Mouse (Mus musculus): ENCODE results near the gene Dnajc21.
A peak's percentile ranks its signal among the peaks of the same experiment; 100 is the strongest.

The Dnajc21 gene

GRCm38 (mm10) chr15:10490101-10490500, 19.8 kb upstream of the Dnajc21 start:
- H3K36me3 ChIP-seq (ENCODE audit: insufficient read depth, low read length): peaks cover 78% of the 10 kb centered on the region
- H3K4me1 ChIP-seq (replicated peaks; ENCODE audit: low read depth, low read length): peaks cover 36% of the 10 kb centered on the region
- H3K27me3 ChIP-seq (ENCODE audit: insufficient read depth, low read length): no peaks in the 10 kb centered on the region
- no peak overlapping the region for H3K4me3 ChIP-seq (replicated peaks; ENCODE audit: low read length)
- H3K9me3 ChIP-seq (ENCODE audit: low read length): no peaks in the 10 kb centered on the region
- no peak for TF ChIP-seq CTCF (conservative IDR thresholded peaks at IDR 0.05; ENCODE audit: low read length)
- TF ChIP-seq POU5F1 (IDR thresholded peaks at IDR 0.05; ENCODE audit: borderline replicate concordance, low read length): no peak
- TF ChIP-seq NANOG (IDR thresholded peaks at IDR 0.05; ENCODE audit: borderline replicate concordance, low read length): no peak

GRCm38 (mm10) chr15:10487246-10487645, 16.9 kb upstream of the Dnajc21 start:
- no peaks in the 10 kb centered on the region for H3K9me3 ChIP-seq (ENCODE audit: low read length)
- peak overlapping the region; percentile 99 for H3K4me3 ChIP-seq (replicated peaks; ENCODE audit: low read length)
- H3K27me3 ChIP-seq (ENCODE audit: insufficient read depth, low read length): no peaks in the 10 kb centered on the region
- TF ChIP-seq CTCF (conservative IDR thresholded peaks at IDR 0.05; ENCODE audit: low read length) (no peak), NANOG (IDR thresholded peaks at IDR 0.05; ENCODE audit: borderline replicate concordance, low read length) (no peak), POU5F1 (IDR thresholded peaks at IDR 0.05; ENCODE audit: borderline replicate concordance, low read length) (no peak)
- peaks cover 60% of the 10 kb centered on the region for H3K4me1 ChIP-seq (replicated peaks; ENCODE audit: low read depth, low read length)
- H3K36me3 ChIP-seq (ENCODE audit: insufficient read depth, low read length): peaks cover 72% of the 10 kb centered on the region

- H3K9me3 ChIP-seq (ENCODE audit: low read length): no peaks in the 10 kb centered on the region
- H3K4me3 ChIP-seq (replicated peaks; ENCODE audit: low read length): peak overlapping the region; percentile 99
- H3K4me1 ChIP-seq (replicated peaks; ENCODE audit: low read depth, low read length): peaks cover 66% of the 10 kb centered on the region
- H3K36me3 ChIP-seq (ENCODE audit: insufficient read depth, low read length): peaks cover 70% of the 10 kb centered on the region
- TF ChIP-seq NANOG (IDR thresholded peaks at IDR 0.05; ENCODE audit: borderline replicate concordance, low read length) (no peak), CTCF (conservative IDR thresholded peaks at IDR 0.05; ENCODE audit: low read length) (no peak), POU5F1 (IDR thresholded peaks at IDR 0.05; ENCODE audit: borderline replicate concordance, low read length) (no peak)
- no peaks in the 10 kb centered on the region for H3K27me3 ChIP-seq (ENCODE audit: insufficient read depth, low read length)
Observed at GRCm38 (mm10) chr15:10486365-10486839, 16.1 kb upstream of the Dnajc21 start.

DNA sequence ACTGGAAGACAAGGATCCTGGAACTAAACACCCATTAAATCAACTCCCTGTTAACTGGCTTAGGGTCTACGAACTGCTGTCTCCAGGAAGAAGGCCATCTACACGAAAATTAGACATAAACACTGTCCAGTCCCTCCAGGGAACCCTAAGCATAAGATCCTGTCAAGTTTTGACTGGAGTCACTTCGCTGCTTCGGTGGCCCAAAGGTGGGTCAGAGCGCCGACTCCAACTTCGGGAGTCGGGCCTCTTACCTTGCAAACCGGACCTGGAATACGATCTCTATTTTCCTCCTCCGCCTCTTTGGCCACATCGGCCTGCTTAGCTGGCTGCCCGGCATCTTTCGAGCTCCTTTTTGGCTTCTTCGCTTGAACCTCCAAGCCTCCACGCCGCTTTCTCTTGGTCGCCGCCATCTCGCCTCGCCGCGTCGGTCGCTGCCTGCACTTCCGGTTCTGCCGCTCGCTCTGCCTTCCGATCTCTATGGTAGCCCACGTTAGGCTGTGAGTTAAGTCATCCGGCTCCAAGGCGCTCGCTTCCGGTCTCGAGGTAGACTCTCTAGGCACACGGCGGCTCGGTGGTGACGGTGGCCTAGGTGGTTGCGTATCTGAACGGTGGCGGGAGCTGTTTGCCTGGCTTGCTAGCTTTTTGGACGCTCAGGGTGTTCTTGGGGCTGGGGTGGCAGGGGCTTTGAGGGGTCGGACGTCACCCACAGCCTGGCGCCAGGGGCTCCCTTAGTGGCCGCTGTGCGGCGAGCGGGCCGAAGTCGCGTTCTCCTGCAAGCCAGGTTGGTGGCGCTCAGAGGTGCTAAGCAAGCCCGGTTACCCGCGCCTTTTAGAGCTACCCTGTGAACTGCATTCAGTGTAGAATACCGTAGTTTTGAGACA, 15.4 kb upstream of the Dnajc21 start, which contains the start of the genes Brix1 and Rad1:
Gene Brix1, minus strand, starts transcription at position 464 of the 881 bp plus-strand sequence.
Gene Rad1, plus strand, starts transcription at position 535 of the 881 bp plus-strand sequence.
- TF ChIP-seq POU5F1 (IDR thresholded peaks at IDR 0.05; ENCODE audit: borderline replicate concordance, low read length): no peak
- no peak for TF ChIP-seq NANOG (IDR thresholded peaks at IDR 0.05; ENCODE audit: borderline replicate concordance, low read length)
- no peak for TF ChIP-seq CTCF (conservative IDR thresholded peaks at IDR 0.05; ENCODE audit: low read length)
- H3K36me3 ChIP-seq (ENCODE audit: insufficient read depth, low read length): peaks cover 70% of the 10 kb centered on the region
- no peaks in the 10 kb centered on the region for H3K9me3 ChIP-seq (ENCODE audit: low read length)
- peaks cover 71% of the 10 kb centered on the region for H3K4me1 ChIP-seq (replicated peaks; ENCODE audit: low read depth, low read length)
- no peaks in the 10 kb centered on the region for H3K27me3 ChIP-seq (ENCODE audit: insufficient read depth, low read length)
- H3K4me3 ChIP-seq (replicated peaks; ENCODE audit: low read length): peak within 1 kb of the TSS; percentile 99

DNA sequence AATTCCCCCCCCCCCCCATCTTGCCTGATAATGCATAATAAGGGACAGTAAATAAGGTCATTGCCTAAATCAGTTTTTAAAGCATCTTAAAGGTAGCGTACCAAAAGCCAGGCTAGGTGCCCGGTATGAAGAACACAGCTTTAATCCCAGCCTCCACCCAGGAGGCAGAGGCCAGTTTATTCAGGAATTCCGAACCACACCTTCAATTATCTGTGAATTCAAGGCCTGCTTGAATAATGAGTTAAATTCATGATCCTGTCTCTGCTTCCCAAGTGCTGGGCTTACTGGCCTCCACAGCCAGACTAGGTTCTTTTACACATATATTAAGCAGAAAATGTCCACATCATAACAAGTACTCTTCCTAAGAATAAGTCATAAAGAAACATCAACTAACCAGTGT, 625 bp upstream of the Dnajc21 start:
- H3K4me3 ChIP-seq (replicated peaks; ENCODE audit: low read length): peak overlapping the region; percentile 94
- H3K27me3 ChIP-seq (ENCODE audit: insufficient read depth, low read length): no peaks in the 10 kb centered on the region
- H3K9me3 ChIP-seq (ENCODE audit: low read length): peaks cover 30% of the 10 kb centered on the region

DNA sequence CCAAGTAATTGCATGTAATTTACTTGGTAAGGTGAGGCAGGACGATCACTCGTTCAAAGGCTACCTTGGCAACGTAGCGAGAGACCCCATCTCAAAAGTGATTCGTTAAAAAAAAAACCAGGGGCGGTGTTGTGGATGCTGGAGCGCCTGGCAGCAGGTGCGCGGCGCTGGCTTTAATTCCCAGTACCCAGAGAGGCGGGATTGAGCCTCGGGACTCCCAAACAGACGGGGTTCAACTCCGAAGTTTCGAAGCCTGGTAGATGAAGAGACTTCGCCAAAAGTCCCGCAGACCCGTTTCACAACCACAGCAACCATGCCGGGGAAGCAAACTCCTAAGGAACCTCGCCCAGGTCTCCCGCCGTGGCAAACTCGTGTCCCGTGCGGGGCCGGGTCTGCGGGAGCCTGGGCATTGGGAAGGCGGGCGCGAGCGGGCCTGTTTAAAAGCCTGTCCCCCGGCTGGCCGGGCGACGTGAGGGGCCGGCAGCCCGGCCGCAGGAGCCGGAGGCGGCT, 620 bp downstream of the Dnajc21 start:
- Histone ChIP-seq H3K27me3 (ENCODE audit: insufficient read depth, low read length) (no peaks in the 10 kb centered on the region), H3K4me3 (replicated peaks; ENCODE audit: low read length) (peak overlapping the region; percentile 94), H3K4me1 (replicated peaks; ENCODE audit: low read depth, low read length) (peaks cover 78% of the 10 kb centered on the region), H3K36me3 (ENCODE audit: insufficient read depth, low read length) (peaks cover 45% of the 10 kb centered on the region), H3K9me3 (ENCODE audit: low read length) (peaks cover 40% of the 10 kb centered on the region)
- TF ChIP-seq CTCF (conservative IDR thresholded peaks at IDR 0.05; ENCODE audit: low read length): no peak
- TF ChIP-seq NANOG (IDR thresholded peaks at IDR 0.05; ENCODE audit: borderline replicate concordance, low read length): no peak

More for the DNA sequence above, 625 bp upstream of the Dnajc21 start:
- TF ChIP-seq POU5F1 (IDR thresholded peaks at IDR 0.05; ENCODE audit: borderline replicate concordance, low read length): no peak
- TF ChIP-seq NANOG (IDR thresholded peaks at IDR 0.05; ENCODE audit: borderline replicate concordance, low read length): peak; percentile 6; the same call in 1 of the 2 replicates
- peaks cover 46% of the 10 kb centered on the region for H3K36me3 ChIP-seq (ENCODE audit: insufficient read depth, low read length)
- peaks cover 77% of the 10 kb centered on the region for H3K4me1 ChIP-seq (replicated peaks; ENCODE audit: low read depth, low read length)

DNA sequence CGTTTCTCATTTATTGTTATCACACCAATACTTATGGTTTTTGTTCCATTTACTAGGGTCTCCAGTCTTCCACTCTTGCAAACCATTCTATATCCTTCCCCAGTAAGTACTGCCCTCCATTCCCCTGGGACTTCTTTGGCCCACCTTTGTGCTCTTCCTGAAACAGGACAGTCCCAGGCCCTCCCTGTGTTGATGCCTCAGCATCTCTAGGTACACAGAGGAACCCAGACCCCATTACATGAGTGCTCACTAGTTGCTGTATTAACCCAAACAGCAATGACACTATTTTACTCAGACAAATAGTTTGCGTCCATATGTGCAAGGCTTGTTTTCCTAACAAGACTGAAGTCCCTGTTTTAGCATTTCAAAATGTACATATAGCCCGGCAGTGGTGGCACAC, 1.6 kb downstream of the Dnajc21 start:
- H3K27me3 ChIP-seq (ENCODE audit: insufficient read depth, low read length): no peaks in the 10 kb centered on the region
- peak overlapping the region; percentile 94 for H3K4me3 ChIP-seq (replicated peaks; ENCODE audit: low read length)
- TF ChIP-seq POU5F1 (IDR thresholded peaks at IDR 0.05; ENCODE audit: borderline replicate concordance, low read length) (no peak), NANOG (IDR thresholded peaks at IDR 0.05; ENCODE audit: borderline replicate concordance, low read length) (no peak), CTCF (conservative IDR thresholded peaks at IDR 0.05; ENCODE audit: low read length) (no peak)
- peaks cover 78% of the 10 kb centered on the region for H3K4me1 ChIP-seq (replicated peaks; ENCODE audit: low read depth, low read length)
- H3K36me3 ChIP-seq (ENCODE audit: insufficient read depth, low read length): peaks cover 46% of the 10 kb centered on the region
- H3K9me3 ChIP-seq (ENCODE audit: low read length): peaks cover 45% of the 10 kb centered on the region

DNA sequence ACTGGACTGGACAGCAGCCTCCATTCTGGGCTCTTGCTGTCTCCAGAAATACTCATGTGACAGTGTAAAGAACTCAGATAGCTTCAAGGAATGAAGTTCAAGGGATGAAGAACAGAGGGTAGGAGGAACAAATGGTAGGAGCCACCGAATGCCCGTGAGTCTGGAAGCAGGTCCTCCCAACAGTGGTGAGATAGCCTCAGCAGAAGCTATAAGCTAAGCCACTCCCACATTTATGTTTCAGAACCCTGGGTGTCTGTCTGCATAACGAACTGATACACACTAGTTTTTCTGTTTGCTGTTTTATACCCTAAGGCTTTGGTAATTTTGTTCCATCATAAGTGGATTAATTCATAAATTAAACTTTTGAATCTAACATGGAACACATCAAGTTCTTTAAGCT, 5.6 kb downstream of the Dnajc21 start:
- Histone ChIP-seq H3K9me3 (ENCODE audit: low read length) (peaks cover 49% of the 10 kb centered on the region), H3K27me3 (ENCODE audit: insufficient read depth, low read length) (no peaks in the 10 kb centered on the region), H3K36me3 (ENCODE audit: insufficient read depth, low read length) (peaks cover 87% of the 10 kb centered on the region), H3K4me3 (replicated peaks; ENCODE audit: low read length) (no peak overlapping the region), H3K4me1 (replicated peaks; ENCODE audit: low read depth, low read length) (peaks cover 66% of the 10 kb centered on the region)
- TF ChIP-seq NANOG (IDR thresholded peaks at IDR 0.05; ENCODE audit: borderline replicate concordance, low read length): no peak
- no peak for TF ChIP-seq CTCF (conservative IDR thresholded peaks at IDR 0.05; ENCODE audit: low read length)
- TF ChIP-seq POU5F1 (IDR thresholded peaks at IDR 0.05; ENCODE audit: borderline replicate concordance, low read length): no peak

Measured in E14TG2a.4 (cell line).